Mouse (Mus musculus): ENCODE results near the gene Ptprj. TPM values are rescaled to one million over a fixed set of nuclear protein-coding genes. Genes with fewer than 3 reads are reported as not detected.

The Ptprj gene
- polyA plus RNA-seq, 1 experiment: 9.1 TPM

- Histone ChIP-seq H3K36me3 (ENCODE audit: control insufficient read depth, insufficient read depth, low read length) (no peaks in the 10 kb centered on the region), H3K4me1 (ENCODE audit: control insufficient read depth, insufficient read depth, low read length) (peaks cover 3% of the 10 kb centered on the region; the same call in 1 of the 2 replicates), H3K27ac (ENCODE audit: control insufficient read depth, insufficient read depth, low read depth, low read length) (no peak overlapping the region), H3K27me3 (ENCODE audit: control insufficient read depth, insufficient read depth, low read length) (no peaks in the 10 kb centered on the region), H3K4me3 (ENCODE audit: control insufficient read depth, low read depth, low read length) (no peak overlapping the region)
- TF ChIP-seq CTCF (IDR thresholded peaks at IDR 0.05; ENCODE audit: control insufficient read depth, insufficient read depth, insufficient replicate concordance, low read depth, low read length): no peak
- no peak for TF ChIP-seq POLR2A (IDR thresholded peaks at IDR 0.05; ENCODE audit: control insufficient read depth, low read depth, low read length)
Measured at GRCm38 (mm10) chr2:90472701-90473100, 107.7 kb downstream of the Ptprj start.

DNA sequence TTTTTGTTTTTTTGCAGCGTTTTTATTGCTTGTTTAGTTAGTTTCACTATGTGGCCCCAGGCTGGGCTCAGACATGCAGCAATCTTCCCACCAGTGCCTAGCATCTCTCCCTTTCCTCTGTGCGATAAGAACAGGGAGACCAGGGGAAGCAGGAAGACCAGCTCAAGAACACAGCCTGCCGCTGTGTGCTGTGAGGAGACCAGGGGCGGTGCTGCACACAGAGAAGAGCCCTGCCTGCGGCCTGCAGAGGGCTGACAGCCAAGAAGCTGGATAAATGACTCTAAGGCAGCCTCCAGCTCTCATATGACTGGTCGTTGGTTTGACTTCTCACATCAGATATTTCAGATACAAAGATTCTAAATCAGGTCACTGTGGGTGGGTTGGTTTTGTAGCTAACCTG, 110.3 kb downstream of the Ptprj start:
- no peak overlapping the region for H3K4me3 ChIP-seq (ENCODE audit: control insufficient read depth, low read depth, low read length)
- peaks cover 3% of the 10 kb centered on the region; the same call in 1 of the 2 replicates for H3K4me1 ChIP-seq (ENCODE audit: control insufficient read depth, insufficient read depth, low read length)
- TF ChIP-seq POLR2A (IDR thresholded peaks at IDR 0.05; ENCODE audit: control insufficient read depth, low read depth, low read length) (no peak), CTCF (IDR thresholded peaks at IDR 0.05; ENCODE audit: control insufficient read depth, insufficient read depth, insufficient replicate concordance, low read depth, low read length) (no peak)
- H3K27me3 ChIP-seq (ENCODE audit: control insufficient read depth, insufficient read depth, low read length): no peaks in the 10 kb centered on the region
- no peak overlapping the region for H3K27ac ChIP-seq (ENCODE audit: control insufficient read depth, insufficient read depth, low read depth, low read length)
- no peaks in the 10 kb centered on the region for H3K36me3 ChIP-seq (ENCODE audit: control insufficient read depth, insufficient read depth, low read length)

DNA sequence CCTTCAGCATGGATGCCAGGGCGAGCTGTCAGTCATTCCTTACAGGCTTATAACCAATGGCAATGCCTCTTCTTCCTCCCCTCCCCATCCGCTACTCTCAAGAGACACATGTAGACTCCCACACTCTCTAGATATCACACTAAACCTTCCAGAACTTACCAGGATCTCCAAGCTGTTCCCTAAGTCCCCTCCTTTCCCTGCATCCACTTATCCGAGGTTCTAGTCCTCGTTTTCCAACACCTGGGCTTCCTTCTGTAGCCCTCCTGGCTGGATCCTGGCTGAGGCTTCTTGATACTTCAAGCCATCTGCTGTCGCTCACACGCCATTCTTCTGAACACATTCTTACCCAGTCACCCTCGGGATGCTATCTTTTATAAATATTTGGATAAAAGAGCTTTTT, 114.0 kb downstream of the Ptprj start:
- Histone ChIP-seq H3K27me3 (ENCODE audit: control insufficient read depth, insufficient read depth, low read length) (no peaks in the 10 kb centered on the region), H3K36me3 (ENCODE audit: control insufficient read depth, insufficient read depth, low read length) (no peaks in the 10 kb centered on the region), H3K4me3 (ENCODE audit: control insufficient read depth, low read depth, low read length) (no peak overlapping the region), H3K27ac (ENCODE audit: control insufficient read depth, insufficient read depth, low read depth, low read length) (no peak overlapping the region), H3K4me1 (ENCODE audit: control insufficient read depth, insufficient read depth, low read length) (no peaks in the 10 kb centered on the region)
- no peak for TF ChIP-seq POLR2A (IDR thresholded peaks at IDR 0.05; ENCODE audit: control insufficient read depth, low read depth, low read length)
- TF ChIP-seq CTCF (IDR thresholded peaks at IDR 0.05; ENCODE audit: control insufficient read depth, insufficient read depth, insufficient replicate concordance, low read depth, low read length): no peak

DNA sequence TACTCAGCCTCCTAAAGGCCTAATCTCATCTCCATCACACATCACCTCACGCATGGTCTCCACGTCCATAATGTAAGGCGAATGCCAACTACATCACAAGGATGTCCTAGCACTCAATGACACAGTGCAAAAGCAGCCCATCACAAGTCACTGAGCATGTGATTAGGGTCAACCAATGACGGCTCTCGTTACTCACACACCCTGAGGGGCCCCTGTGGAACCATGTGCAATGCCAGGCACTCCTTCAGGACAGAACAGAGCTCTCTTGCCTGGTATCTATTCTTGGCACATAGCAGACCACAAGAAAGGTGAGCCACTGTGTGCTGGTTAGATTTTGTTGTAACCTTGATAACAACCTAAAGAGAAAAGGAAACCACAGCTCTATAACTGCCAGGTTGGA, 116.7 kb downstream of the Ptprj start:
- H3K4me1 ChIP-seq (ENCODE audit: control insufficient read depth, insufficient read depth, low read length): no peaks in the 10 kb centered on the region
- no peaks in the 10 kb centered on the region for H3K27me3 ChIP-seq (ENCODE audit: control insufficient read depth, insufficient read depth, low read length)
- no peaks in the 10 kb centered on the region for H3K36me3 ChIP-seq (ENCODE audit: control insufficient read depth, insufficient read depth, low read length)
- no peak for TF ChIP-seq POLR2A (IDR thresholded peaks at IDR 0.05; ENCODE audit: control insufficient read depth, low read depth, low read length)
- no peak for TF ChIP-seq CTCF (IDR thresholded peaks at IDR 0.05; ENCODE audit: control insufficient read depth, insufficient read depth, insufficient replicate concordance, low read depth, low read length)
- no peak overlapping the region for H3K4me3 ChIP-seq (ENCODE audit: control insufficient read depth, low read depth, low read length)
- H3K27ac ChIP-seq (ENCODE audit: control insufficient read depth, insufficient read depth, low read depth, low read length): no peak overlapping the region

DNA sequence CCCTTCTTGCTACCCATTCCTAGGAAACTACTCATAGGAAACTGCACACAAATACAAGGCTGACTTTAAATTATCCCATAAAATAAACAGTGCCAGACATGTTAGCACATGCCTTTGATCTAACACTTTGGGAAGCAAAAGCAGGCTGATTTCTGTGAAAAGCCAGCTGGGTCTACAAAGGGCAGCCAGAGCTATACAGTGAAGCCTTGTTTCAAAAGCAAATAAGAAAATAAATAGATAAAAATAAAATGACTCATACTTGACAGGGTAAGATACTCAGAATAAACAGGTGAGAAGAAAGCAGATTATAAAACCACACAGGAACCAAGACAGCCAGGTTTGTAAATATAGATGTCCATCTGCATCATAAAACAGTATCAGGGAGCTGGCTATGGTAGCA, 118.2 kb downstream of the Ptprj start:
- Histone ChIP-seq H3K4me1 (ENCODE audit: control insufficient read depth, insufficient read depth, low read length) (no peaks in the 10 kb centered on the region), H3K36me3 (ENCODE audit: control insufficient read depth, insufficient read depth, low read length) (no peaks in the 10 kb centered on the region), H3K27me3 (ENCODE audit: control insufficient read depth, insufficient read depth, low read length) (no peaks in the 10 kb centered on the region), H3K27ac (ENCODE audit: control insufficient read depth, insufficient read depth, low read depth, low read length) (no peak overlapping the region), H3K4me3 (ENCODE audit: control insufficient read depth, low read depth, low read length) (no peak overlapping the region)
- TF ChIP-seq CTCF (IDR thresholded peaks at IDR 0.05; ENCODE audit: control insufficient read depth, insufficient read depth, insufficient replicate concordance, low read depth, low read length) (no peak), POLR2A (IDR thresholded peaks at IDR 0.05; ENCODE audit: control insufficient read depth, low read depth, low read length) (no peak)

DNA sequence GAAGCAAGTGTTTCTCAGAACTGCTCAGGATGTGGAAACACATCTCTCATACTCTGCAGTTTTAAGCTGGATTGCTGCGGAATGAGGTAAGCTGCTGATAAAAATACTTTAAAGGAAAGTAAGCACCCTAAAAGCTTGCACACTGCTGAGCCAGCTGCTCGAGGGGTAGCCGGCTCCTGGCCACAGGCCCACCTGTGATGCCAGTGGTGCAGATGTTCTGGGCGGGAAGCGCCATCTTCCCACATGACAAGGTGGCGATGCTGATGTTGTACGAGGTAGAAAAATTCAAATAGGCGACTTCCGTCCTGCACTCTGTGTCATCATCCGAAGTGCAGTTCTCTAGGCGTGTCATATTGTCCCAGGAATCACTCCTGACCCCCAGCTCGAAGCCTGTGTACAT, 122.5 kb downstream of the Ptprj start:
- Histone ChIP-seq H3K4me1 (ENCODE audit: control insufficient read depth, insufficient read depth, low read length) (no peaks in the 10 kb centered on the region), H3K4me3 (ENCODE audit: control insufficient read depth, low read depth, low read length) (no peak overlapping the region), H3K27me3 (ENCODE audit: control insufficient read depth, insufficient read depth, low read length) (no peaks in the 10 kb centered on the region), H3K36me3 (ENCODE audit: control insufficient read depth, insufficient read depth, low read length) (no peaks in the 10 kb centered on the region), H3K27ac (ENCODE audit: control insufficient read depth, insufficient read depth, low read depth, low read length) (no peak overlapping the region)
- no peak for TF ChIP-seq CTCF (IDR thresholded peaks at IDR 0.05; ENCODE audit: control insufficient read depth, insufficient read depth, insufficient replicate concordance, low read depth, low read length)
- TF ChIP-seq POLR2A (IDR thresholded peaks at IDR 0.05; ENCODE audit: control insufficient read depth, low read depth, low read length): no peak

- no peak for TF ChIP-seq POLR2A (IDR thresholded peaks at IDR 0.05; ENCODE audit: control insufficient read depth, low read depth, low read length)
- no peak for TF ChIP-seq CTCF (IDR thresholded peaks at IDR 0.05; ENCODE audit: control insufficient read depth, insufficient read depth, insufficient replicate concordance, low read depth, low read length)
- no peak overlapping the region for H3K27ac ChIP-seq (ENCODE audit: control insufficient read depth, insufficient read depth, low read depth, low read length)
- no peaks in the 10 kb centered on the region for H3K27me3 ChIP-seq (ENCODE audit: control insufficient read depth, insufficient read depth, low read length)
- H3K4me3 ChIP-seq (ENCODE audit: control insufficient read depth, low read depth, low read length): no peak overlapping the region
- H3K36me3 ChIP-seq (ENCODE audit: control insufficient read depth, insufficient read depth, low read length): no peaks in the 10 kb centered on the region
- H3K4me1 ChIP-seq (ENCODE audit: control insufficient read depth, insufficient read depth, low read length): no peaks in the 10 kb centered on the region
Measured at GRCm38 (mm10) chr2:90452380-90452779, 128.1 kb downstream of the Ptprj start.
